Mouse (Mus musculus) urinary bladder, adult 2 months (tissue): Measurements from ENCODE around the gene Gm49601. TPM values are rescaled to one million over a fixed set of nuclear protein-coding genes. Genes with fewer than 3 reads are reported as not detected.

Experiments
- DNase-seq: peaks from one replicate; pipeline ENCODE4 v3.0.0; 2022; ENCODE audit warnings: low spot score
- polyA plus RNA-seq: library from polyadenylated mRNA; depleted of rRNA; stranded (reverse); fragments of >200 nt; gene quantifications from 2 replicates; pipeline ENCODE4 v1.2.3, GENCODE M21; 2012; rRNA removed

Gm49601 gene
- polyA plus RNA-seq, 1 experiment: 15.0 TPM

- DNase-seq: no peak
Measured at GRCm38 (mm10) chr16:18582426-18583148, 43.6 kb downstream of the Gm49601 start.

DNA sequence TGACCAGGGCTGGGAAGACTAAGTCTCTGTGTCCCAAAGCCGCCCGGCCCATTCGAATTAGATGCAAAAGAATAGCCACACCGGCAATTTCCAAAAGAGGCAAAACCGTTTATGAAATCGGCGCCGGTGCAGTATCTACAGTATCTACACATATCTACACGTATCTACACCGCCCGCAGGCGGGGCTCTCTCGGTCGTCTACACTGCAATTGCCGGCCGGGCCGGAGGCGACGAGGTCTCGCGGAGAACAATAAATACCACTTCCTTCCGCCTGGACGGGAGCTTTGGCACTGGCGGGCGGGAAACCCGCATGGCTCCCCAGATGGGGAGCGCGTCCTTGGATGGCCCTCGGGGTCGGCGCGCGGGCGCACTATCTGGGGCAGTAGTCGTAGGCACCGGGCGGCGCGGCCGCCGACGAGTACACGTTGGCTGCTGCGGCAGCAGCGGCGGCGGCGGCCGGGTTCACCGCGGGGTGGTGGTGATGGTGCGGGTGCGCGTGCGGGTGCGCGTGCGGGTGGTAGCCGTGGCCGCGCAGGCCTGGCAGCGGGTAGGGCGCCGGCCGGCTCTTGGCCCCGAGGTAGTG is 44.5 kb downstream of the Gm49601 start:
- no peak for DNase-seq

GRCm38 (mm10) chr16:18581050-18581622 is 45.1 kb downstream of the Gm49601 start:
- DNase-seq: no peak

DNA sequence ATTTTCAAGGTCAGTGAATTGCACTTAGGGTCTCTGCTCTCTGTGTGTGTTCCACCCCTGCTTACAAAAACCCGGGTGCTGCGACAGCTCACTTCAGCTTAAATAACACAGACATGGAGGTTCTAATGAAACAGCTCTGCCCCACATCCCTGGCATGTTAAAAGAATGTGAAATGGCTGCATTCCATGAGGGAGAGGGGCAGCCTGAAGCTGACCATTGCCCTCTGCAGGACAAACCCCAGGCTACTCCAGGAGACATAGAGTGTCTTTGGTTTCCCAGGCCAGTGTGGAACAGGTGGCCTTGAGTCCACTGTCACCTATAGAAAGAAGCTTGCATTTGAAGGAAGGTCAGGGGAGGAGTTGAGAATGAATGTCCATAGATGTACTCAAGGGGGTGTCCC is 45.8 kb downstream of the Gm49601 start:
- DNase-seq: no peak

GRCm38 (mm10) chr16:18577599-18578160 is 48.5 kb downstream of the Gm49601 start:
- no peak for DNase-seq

GRCm38 (mm10) chr16:18577071-18577470 is 49.2 kb downstream of the Gm49601 start:
- no peak for DNase-seq

DNA sequence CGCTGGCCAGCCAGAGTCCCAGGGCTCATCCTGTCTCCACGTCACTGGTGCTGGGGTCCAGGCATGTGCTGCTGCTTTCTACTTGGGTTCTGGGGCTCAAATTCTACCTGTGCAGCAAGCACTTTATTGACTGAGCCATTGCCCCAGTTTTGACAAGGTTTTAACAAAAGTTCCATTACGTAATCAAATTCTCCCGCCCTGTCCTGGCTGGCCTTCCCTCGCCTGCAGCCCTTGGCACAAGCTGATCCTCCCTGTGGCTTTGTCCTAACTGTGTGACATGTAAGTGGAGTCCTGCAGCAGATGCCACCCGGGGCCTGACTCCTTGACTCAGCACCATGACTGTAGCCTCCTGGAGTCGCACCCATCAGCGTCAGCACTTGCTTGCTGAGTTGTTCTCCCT is 52.0 kb downstream of the Gm49601 start:
- DNase-seq: no peak

Other genes with a start within 250 kb of the Gm49601 start
- 16.5 and 21.5 TPM in 2 replicates for gene Txnrd2, start 200.0 kb downstream of the Gm49601 start, polyA plus RNA-seq
- gene Comt, start 199.6 kb downstream of the Gm49601 start, polyA plus RNA-seq: 169 and 205 TPM in 2 replicates
- 7.9 and 8.4 TPM in 2 replicates for gene Gnb1l, start 127.7 kb downstream of the Gm49601 start, polyA plus RNA-seq
- gene Rtl10, start 127.5 kb downstream of the Gm49601 start, polyA plus RNA-seq: 4.4 and 5.6 TPM in 2 replicates
- 2.0 and 4.1 TPM in 2 replicates for gene Tbx1, start 35.8 kb downstream of the Gm49601 start, polyA plus RNA-seq
- 0.55 and 0.59 TPM in 2 replicates for gene Gp1bb, start 4.0 kb downstream of the Gm49601 start, polyA plus RNA-seq
- gene Sept5, start 3.5 kb upstream of the Gm49601 start, polyA plus RNA-seq: 44.7 and 46.4 TPM in 2 replicates
- 45.6 and 48.4 TPM in 2 replicates for gene Cldn5, start 150.4 kb upstream of the Gm49601 start, polyA plus RNA-seq
- gene Ufd1, start 185.4 kb upstream of the Gm49601 start, polyA plus RNA-seq: 58.0 TPM in 2 replicates
- 2.9 and 4.4 TPM in 2 replicates for gene Cdc45, start 185.6 kb upstream of the Gm49601 start, polyA plus RNA-seq
- gene 2510002D24Rik, start 210.2 kb upstream of the Gm49601 start, polyA plus RNA-seq: 41.6 and 56.6 TPM in 2 replicates
- gene Gm28539, start 210.2 kb upstream of the Gm49601 start, polyA plus RNA-seq: not detected in 2 replicates